Mouse (Mus musculus): ENCODE measurements around the gene Serpinb6c. TPM values are rescaled to one million over a fixed set of nuclear protein-coding genes. Genes with fewer than 3 reads are reported as not detected.

Serpinb6c gene
- polyA plus RNA-seq, 1 experiment from 2014 or later: 0.36 TPM

GRCm38 (mm10) chr13:33935465-33936181, 30.1 kb upstream of the Serpinb6c start:
- H3K9ac ChIP-seq (ENCODE audit: low read depth, low read length): peak overlapping the region; percentile 90
- peak; percentile 90 for ATAC-seq
- WGBS: under 1% methylated on average over 35 of the region's 44 CpGs
- H3K36me3 ChIP-seq (ENCODE audit: control insufficient read depth, insufficient read depth, low read length): no peaks in the 10 kb centered on the region
- H3K9me3 ChIP-seq (replicated peaks; ENCODE audit: control insufficient read depth, low read length, poor library complexity, severe bottlenecking): no peaks in the 10 kb centered on the region
- H3K4me1 ChIP-seq (ENCODE audit: control insufficient read depth, insufficient read depth, low read length): peaks cover 5% of the 10 kb centered on the region
- peak overlapping the region; percentile 69 for H3K4me3 ChIP-seq (ENCODE audit: low read depth, low read length)
- H3K27ac ChIP-seq (ENCODE audit: low read length): 0 out of 2 replicates have a peak overlapping the region, but pooled peaks have one; percentile 7
- peak overlapping the region; percentile 81 for H3K4me2 ChIP-seq (ENCODE audit: low read length)
- H3K27me3 ChIP-seq (ENCODE audit: control insufficient read depth, insufficient read depth, low read depth, low read length): no peaks in the 10 kb centered on the region

- Histone ChIP-seq H3K4me2 (ENCODE audit: low read length) (peak overlapping the region; percentile 81; the same call in 1 of the 2 replicates), H3K27me3 (ENCODE audit: control insufficient read depth, insufficient read depth, low read depth, low read length) (no peaks in the 10 kb centered on the region), H3K4me1 (ENCODE audit: control insufficient read depth, insufficient read depth, low read length) (peaks cover 5% of the 10 kb centered on the region), H3K36me3 (ENCODE audit: control insufficient read depth, insufficient read depth, low read length) (no peaks in the 10 kb centered on the region), H3K4me3 (ENCODE audit: low read depth, low read length) (no peak overlapping the region), H3K27ac (ENCODE audit: low read length) (no peak overlapping the region), H3K9ac (ENCODE audit: low read depth, low read length) (no peak overlapping the region), H3K9me3 (replicated peaks; ENCODE audit: control insufficient read depth, low read length, poor library complexity, severe bottlenecking) (no peaks in the 10 kb centered on the region)
- no peak for ATAC-seq
- WGBS: 80% methylated on average over 6 of the region's 6 CpGs
Measured at GRCm38 (mm10) chr13:33934743-33935142, 29.2 kb upstream of the Serpinb6c start.

GRCm38 (mm10) chr13:33930912-33931311, 25.4 kb upstream of the Serpinb6c start:
- Histone ChIP-seq H3K27me3 (ENCODE audit: control insufficient read depth, insufficient read depth, low read depth, low read length) (no peaks in the 10 kb centered on the region), H3K4me3 (ENCODE audit: low read depth, low read length) (no peak overlapping the region), H3K9ac (ENCODE audit: low read depth, low read length) (no peak overlapping the region), H3K4me1 (ENCODE audit: control insufficient read depth, insufficient read depth, low read length) (no peaks in the 10 kb centered on the region; the same call in 1 of the 2 replicates), H3K36me3 (ENCODE audit: control insufficient read depth, insufficient read depth, low read length) (no peaks in the 10 kb centered on the region), H3K27ac (ENCODE audit: low read length) (no peak overlapping the region), H3K4me2 (ENCODE audit: low read length) (no peak overlapping the region), H3K9me3 (replicated peaks; ENCODE audit: control insufficient read depth, low read length, poor library complexity, severe bottlenecking) (no peaks in the 10 kb centered on the region)
- ATAC-seq: no peak
- 89% methylated on average over 3 of the region's 3 CpGs for WGBS

GRCm38 (mm10) chr13:33930281-33930680, 24.8 kb upstream of the Serpinb6c start:
- Histone ChIP-seq H3K36me3 (ENCODE audit: control insufficient read depth, insufficient read depth, low read length) (no peaks in the 10 kb centered on the region), H3K27me3 (ENCODE audit: control insufficient read depth, insufficient read depth, low read depth, low read length) (no peaks in the 10 kb centered on the region), H3K4me3 (ENCODE audit: low read depth, low read length) (no peak overlapping the region), H3K27ac (ENCODE audit: low read length) (no peak overlapping the region), H3K4me1 (ENCODE audit: control insufficient read depth, insufficient read depth, low read length) (no peaks in the 10 kb centered on the region; the same call in 1 of the 2 replicates), H3K9ac (ENCODE audit: low read depth, low read length) (no peak overlapping the region), H3K4me2 (ENCODE audit: low read length) (no peak overlapping the region), H3K9me3 (replicated peaks; ENCODE audit: control insufficient read depth, low read length, poor library complexity, severe bottlenecking) (no peaks in the 10 kb centered on the region)
- WGBS: 80% methylated on average over 2 of the region's 2 CpGs
- no peak for ATAC-seq

- H3K9ac ChIP-seq (ENCODE audit: low read depth, low read length): no peak overlapping the region
- H3K27me3 ChIP-seq (ENCODE audit: control insufficient read depth, insufficient read depth, low read depth, low read length): no peaks in the 10 kb centered on the region
- no peaks in the 10 kb centered on the region for H3K9me3 ChIP-seq (replicated peaks; ENCODE audit: control insufficient read depth, low read length, poor library complexity, severe bottlenecking)
- H3K4me1 ChIP-seq (ENCODE audit: control insufficient read depth, insufficient read depth, low read length): no peaks in the 10 kb centered on the region
- H3K4me3 ChIP-seq (ENCODE audit: low read depth, low read length): no peak overlapping the region
- 94% methylated on average over 5 of the region's 5 CpGs for WGBS
- H3K27ac ChIP-seq (ENCODE audit: low read length): no peak overlapping the region
- peaks cover 22% of the 10 kb centered on the region for H3K36me3 ChIP-seq (ENCODE audit: control insufficient read depth, insufficient read depth, low read length)
- ATAC-seq: no peak
- H3K4me2 ChIP-seq (ENCODE audit: low read length): no peak overlapping the region
Measured at GRCm38 (mm10) chr13:33921699-33922098, 16.2 kb upstream of the Serpinb6c start.

- Histone ChIP-seq H3K4me1 (ENCODE audit: control insufficient read depth, insufficient read depth, low read length) (no peaks in the 10 kb centered on the region), H3K4me2 (ENCODE audit: low read length) (no peak overlapping the region), H3K27ac (ENCODE audit: low read length) (no peak overlapping the region), H3K36me3 (ENCODE audit: control insufficient read depth, insufficient read depth, low read length) (peaks cover 22% of the 10 kb centered on the region), H3K9me3 (replicated peaks; ENCODE audit: control insufficient read depth, low read length, poor library complexity, severe bottlenecking) (no peaks in the 10 kb centered on the region), H3K4me3 (ENCODE audit: low read depth, low read length) (no peak overlapping the region), H3K27me3 (ENCODE audit: control insufficient read depth, insufficient read depth, low read depth, low read length) (no peaks in the 10 kb centered on the region), H3K9ac (ENCODE audit: low read depth, low read length) (no peak overlapping the region)
- ATAC-seq: no peak
- WGBS: 87% methylated on average over 6 of the region's 6 CpGs
Measured at GRCm38 (mm10) chr13:33921041-33921440, 15.5 kb upstream of the Serpinb6c start.

- no peak overlapping the region for H3K27ac ChIP-seq (ENCODE audit: low read length)
- H3K9ac ChIP-seq (ENCODE audit: low read depth, low read length): no peak overlapping the region
- H3K4me1 ChIP-seq (ENCODE audit: control insufficient read depth, insufficient read depth, low read length): no peaks in the 10 kb centered on the region
- no peak overlapping the region for H3K4me2 ChIP-seq (ENCODE audit: low read length)
- no peak overlapping the region for H3K4me3 ChIP-seq (ENCODE audit: low read depth, low read length)
- no peaks in the 10 kb centered on the region for H3K36me3 ChIP-seq (ENCODE audit: control insufficient read depth, insufficient read depth, low read length)
- ATAC-seq: no peak
- 72% methylated on average over 3 of the region's 3 CpGs for WGBS
- H3K27me3 ChIP-seq (ENCODE audit: control insufficient read depth, insufficient read depth, low read depth, low read length): no peaks in the 10 kb centered on the region
- no peaks in the 10 kb centered on the region for H3K9me3 ChIP-seq (replicated peaks; ENCODE audit: control insufficient read depth, low read length, poor library complexity, severe bottlenecking)
Measured at GRCm38 (mm10) chr13:33906821-33907220, 1.3 kb upstream of the Serpinb6c start.

- Histone ChIP-seq H3K27me3 (ENCODE audit: control insufficient read depth, insufficient read depth, low read depth, low read length) (no peaks in the 10 kb centered on the region), H3K9ac (ENCODE audit: low read depth, low read length) (no peak overlapping the region), H3K4me3 (ENCODE audit: low read depth, low read length) (no peak overlapping the region), H3K36me3 (ENCODE audit: control insufficient read depth, insufficient read depth, low read length) (no peaks in the 10 kb centered on the region), H3K27ac (ENCODE audit: low read length) (no peak overlapping the region), H3K4me2 (ENCODE audit: low read length) (no peak overlapping the region), H3K4me1 (ENCODE audit: control insufficient read depth, insufficient read depth, low read length) (no peaks in the 10 kb centered on the region), H3K9me3 (replicated peaks; ENCODE audit: control insufficient read depth, low read length, poor library complexity, severe bottlenecking) (no peaks in the 10 kb centered on the region)
- no peak for ATAC-seq
- 87% methylated on average over 2 of the region's 2 CpGs for WGBS
Measured at GRCm38 (mm10) chr13:33903290-33903689, 2.2 kb downstream of the Serpinb6c start.

GRCm38 (mm10) chr13:33894207-33894606, 11.3 kb downstream of the Serpinb6c start:
- Histone ChIP-seq H3K4me2 (ENCODE audit: low read length) (no peak overlapping the region), H3K4me1 (ENCODE audit: control insufficient read depth, insufficient read depth, low read length) (no peaks in the 10 kb centered on the region), H3K27ac (ENCODE audit: low read length) (no peak overlapping the region), H3K27me3 (ENCODE audit: control insufficient read depth, insufficient read depth, low read depth, low read length) (no peaks in the 10 kb centered on the region), H3K36me3 (ENCODE audit: control insufficient read depth, insufficient read depth, low read length) (no peaks in the 10 kb centered on the region), H3K9ac (ENCODE audit: low read depth, low read length) (no peak overlapping the region), H3K9me3 (replicated peaks; ENCODE audit: control insufficient read depth, low read length, poor library complexity, severe bottlenecking) (no peaks in the 10 kb centered on the region), H3K4me3 (ENCODE audit: low read depth, low read length) (no peak overlapping the region)
- ATAC-seq: no peak
- WGBS: 42% methylated on average over 2 of the region's 2 CpGs
